20 mouse cellular contexts compared by ENCODE assay signal in the genomic region with DNA sequence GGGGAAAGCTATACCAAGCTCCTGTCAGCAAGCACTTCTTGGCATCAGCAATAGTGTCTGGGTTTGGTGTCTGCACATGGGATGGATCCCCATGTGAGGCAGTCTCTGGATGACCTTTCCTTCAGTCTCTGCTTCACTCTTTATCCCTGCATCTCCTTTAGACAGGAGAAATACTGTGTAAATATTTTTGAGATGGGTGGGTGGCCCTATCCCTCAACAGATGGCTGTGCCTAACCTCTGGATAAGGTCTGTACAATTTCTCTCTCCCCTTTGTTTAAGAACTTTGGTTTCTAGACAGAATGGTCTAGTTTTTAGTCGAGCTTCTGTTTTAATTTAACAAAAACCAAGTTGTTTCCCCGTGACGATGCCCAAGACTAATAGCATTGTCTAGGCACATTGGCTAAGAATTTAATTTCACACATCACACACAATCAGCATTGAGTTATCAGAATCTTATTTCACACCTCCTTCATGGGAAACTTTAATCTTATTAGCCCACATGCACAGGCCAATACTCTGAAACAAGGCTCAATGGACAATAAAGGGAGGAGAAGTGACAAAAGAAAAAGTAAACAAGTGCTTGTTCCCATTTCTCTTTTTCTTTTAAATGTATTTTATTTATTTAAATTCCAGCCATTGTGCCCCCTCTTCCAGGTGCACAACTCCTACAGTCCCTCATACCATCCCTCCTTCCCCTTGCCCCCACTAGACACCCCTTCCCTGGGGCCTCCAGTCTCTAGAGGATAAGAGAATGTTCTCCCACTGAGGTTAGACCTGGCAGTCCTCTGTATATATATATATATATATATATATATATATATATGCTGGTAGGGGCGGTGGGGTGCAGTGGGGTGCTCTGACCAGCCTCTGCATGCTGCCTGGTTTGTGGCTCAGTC.
"Had no signal": no experiment of that assay in that cellular context is flagged by ENCODE, and none has a peak within 500 bp of the region (broad histone marks: within the 10 kb centered on the region; RNA-seq: fewer than 3 reads in every experiment).

No protein-coding gene starts in this region.

- ATAC-seq: intestine, embryonic 15.5 days; liver, embryonic 12.5 days had no signal

- H3K36me3 ChIP-seq: intestine, embryonic 15.5 days; kidney, embryonic 15.5 days; limb, embryonic 10.5 days; limb, embryonic 13.5 days; liver, embryonic 12.5 days; liver, embryonic 15.5 days had no signal

- H3K27me3 ChIP-seq: intestine, embryonic 15.5 days; kidney, embryonic 15.5 days; limb, embryonic 13.5 days; liver, embryonic 12.5 days; liver, embryonic 15.5 days had no signal

- H3K9ac ChIP-seq: intestine, embryonic 15.5 days; kidney, embryonic 15.5 days; limb, embryonic 13.5 days; liver, embryonic 12.5 days; liver, embryonic 15.5 days had no signal

- H3K27ac ChIP-seq: intestine, embryonic 15.5 days; kidney, embryonic 15.5 days; limb, embryonic 10.5 days; limb, embryonic 13.5 days; liver, embryonic 12.5 days; liver, embryonic 15.5 days; macrophage; stomach, postnatal 0 days had no signal

- H3K4me3 ChIP-seq: intestine, embryonic 15.5 days; kidney, embryonic 15.5 days; limb, embryonic 10.5 days; limb, embryonic 13.5 days; liver, embryonic 12.5 days; liver, embryonic 15.5 days had no signal

- H3K4me1 ChIP-seq: intestine, embryonic 15.5 days; kidney, embryonic 15.5 days; limb, embryonic 10.5 days; limb, embryonic 13.5 days; liver, embryonic 12.5 days; liver, embryonic 15.5 days had no signal

- H3K9me3 ChIP-seq: intestine, embryonic 15.5 days; kidney, embryonic 15.5 days; limb, embryonic 10.5 days; limb, embryonic 13.5 days; liver, embryonic 12.5 days; liver, embryonic 15.5 days had no signal

- DNase-seq: kidney, adult 11 months; kidney, adult 8-10 months; kidney, postnatal 10 days; kidney, postnatal 36 days; liver; lung, adult 18-20 months; right cerebral cortex, adult 18-20 months; right cerebral cortex, postnatal 14 days; right cerebral cortex, postnatal 4 days; thymus, adult 2 months; thymus, postnatal 14 days; thymus, postnatal 4 days had no signal

- H3K4me2 ChIP-seq: intestine, embryonic 15.5 days; kidney, embryonic 15.5 days; limb, embryonic 13.5 days; liver, embryonic 12.5 days; liver, embryonic 15.5 days had no signal
